Mouse (Mus musculus): ENCODE data around the gene Maneal. TPM values are rescaled to one million over a fixed set of nuclear protein-coding genes. Genes with fewer than 3 reads are reported as not detected.

Gene Maneal
- polyA plus RNA-seq (2012; ENCODE audit: low replicate concordance): 0.52 and 1.3 TPM in 2 replicates

DNA sequence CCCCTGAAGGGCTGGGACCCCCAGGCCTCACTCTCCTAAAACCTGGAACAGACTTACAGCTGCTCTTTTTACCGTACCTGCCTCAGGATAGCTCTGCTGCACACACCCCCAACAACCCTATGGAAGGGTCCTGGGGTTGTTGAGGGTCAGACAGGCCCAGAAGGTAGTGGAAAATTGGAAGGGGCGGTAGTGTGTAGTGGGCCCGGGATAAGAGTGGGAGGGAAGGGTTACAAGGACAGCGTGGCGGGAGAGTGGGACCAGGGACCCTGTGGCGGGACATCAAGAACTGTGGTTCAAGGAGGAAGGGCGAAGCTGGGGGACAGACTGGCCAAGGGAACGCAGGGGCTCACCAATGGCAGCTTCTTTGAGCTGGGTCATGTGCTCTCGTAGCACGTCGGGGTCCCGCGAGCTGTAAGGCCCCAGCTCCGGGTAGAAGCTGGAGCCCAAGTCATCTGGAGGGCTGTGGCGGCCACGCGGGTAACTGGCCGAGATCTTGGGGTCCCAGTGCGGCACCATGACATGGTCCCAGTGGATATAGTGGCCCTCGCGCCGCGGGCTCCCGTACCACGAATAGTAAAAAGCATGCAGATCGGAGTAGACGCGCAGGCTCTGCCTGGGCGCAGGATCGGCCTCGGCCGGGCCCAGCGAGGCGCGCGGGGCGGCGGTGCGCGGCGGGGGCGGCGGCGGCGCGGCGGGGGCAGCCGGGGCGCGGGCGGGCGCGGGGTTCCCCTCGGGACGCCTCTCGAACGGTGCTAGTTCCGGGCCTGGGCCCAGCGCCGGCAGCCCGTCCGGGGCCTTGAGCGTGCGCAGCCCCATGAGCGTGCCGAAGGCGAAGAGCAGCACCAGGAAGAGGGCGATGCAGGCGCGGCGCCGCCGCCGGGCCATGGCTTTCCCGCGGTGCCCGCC, at the start of gene Maneal:
Gene Maneal, minus strand, starts transcription at position 889 of the 906 bp plus-strand sequence.

DNA sequence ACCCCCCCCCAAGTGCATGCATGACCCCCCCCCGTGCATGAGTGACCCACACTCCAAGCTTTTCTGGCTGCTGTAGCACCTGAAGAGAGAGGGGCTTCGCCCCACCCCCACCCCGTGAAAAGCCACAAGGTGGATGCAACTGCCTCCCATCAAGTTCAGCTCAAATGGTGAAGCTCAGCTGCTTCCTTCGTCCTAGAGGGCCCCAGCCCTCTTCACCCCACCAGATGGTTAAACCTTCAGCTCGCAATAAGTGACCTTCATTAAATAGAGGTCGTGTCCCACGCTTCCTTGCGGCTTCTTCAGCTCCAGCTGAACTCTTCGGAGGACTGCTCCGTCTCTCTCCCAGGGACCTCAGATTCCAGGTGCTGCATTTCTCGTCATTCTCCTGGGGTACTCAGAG, 18.6 kb upstream of the Maneal start, which contains the start of gene Epha10:
Gene Epha10, plus strand, starts transcription at position 301 of the 400 bp plus-strand sequence.

DNA sequence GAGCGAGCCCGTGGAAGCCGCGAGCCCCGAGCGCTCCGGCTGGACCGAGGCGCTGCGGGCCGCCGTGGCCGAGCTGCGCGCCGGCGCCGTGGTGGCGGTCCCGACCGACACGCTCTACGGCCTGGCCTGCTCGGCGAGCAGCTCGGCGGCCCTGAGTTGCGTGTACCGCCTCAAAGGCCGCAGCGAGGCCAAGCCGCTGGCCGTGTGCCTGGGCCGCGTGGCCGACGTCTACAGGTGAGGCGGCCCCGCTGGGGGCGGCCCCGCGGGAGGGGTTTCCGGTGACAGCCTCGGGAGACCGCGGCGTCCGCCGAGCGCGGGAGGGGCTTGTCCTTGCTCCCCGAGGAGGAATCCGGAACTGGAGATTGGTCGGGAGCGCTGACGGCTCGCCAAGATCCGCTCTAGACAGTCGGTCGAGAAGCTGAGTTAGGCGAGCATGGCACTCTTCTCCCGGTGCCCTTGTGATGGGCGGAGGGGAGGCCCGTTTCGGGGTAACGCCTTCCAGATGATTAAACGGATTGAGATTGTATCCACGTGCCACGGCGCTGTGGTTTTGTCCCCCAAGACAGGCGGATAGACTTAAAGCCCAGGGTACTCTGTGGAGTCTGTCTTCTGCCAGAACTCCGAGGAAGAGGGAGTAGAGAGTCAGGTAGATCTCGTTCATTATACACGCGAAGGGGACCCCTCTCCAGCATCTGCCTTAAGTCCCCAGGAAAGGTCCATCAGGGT, 10.9 kb downstream of the Maneal start, which contains the start of gene 1110065P20Rik:
Gene 1110065P20Rik, minus strand, starts transcription at position 264 of the 726 bp plus-strand sequence.

DNA sequence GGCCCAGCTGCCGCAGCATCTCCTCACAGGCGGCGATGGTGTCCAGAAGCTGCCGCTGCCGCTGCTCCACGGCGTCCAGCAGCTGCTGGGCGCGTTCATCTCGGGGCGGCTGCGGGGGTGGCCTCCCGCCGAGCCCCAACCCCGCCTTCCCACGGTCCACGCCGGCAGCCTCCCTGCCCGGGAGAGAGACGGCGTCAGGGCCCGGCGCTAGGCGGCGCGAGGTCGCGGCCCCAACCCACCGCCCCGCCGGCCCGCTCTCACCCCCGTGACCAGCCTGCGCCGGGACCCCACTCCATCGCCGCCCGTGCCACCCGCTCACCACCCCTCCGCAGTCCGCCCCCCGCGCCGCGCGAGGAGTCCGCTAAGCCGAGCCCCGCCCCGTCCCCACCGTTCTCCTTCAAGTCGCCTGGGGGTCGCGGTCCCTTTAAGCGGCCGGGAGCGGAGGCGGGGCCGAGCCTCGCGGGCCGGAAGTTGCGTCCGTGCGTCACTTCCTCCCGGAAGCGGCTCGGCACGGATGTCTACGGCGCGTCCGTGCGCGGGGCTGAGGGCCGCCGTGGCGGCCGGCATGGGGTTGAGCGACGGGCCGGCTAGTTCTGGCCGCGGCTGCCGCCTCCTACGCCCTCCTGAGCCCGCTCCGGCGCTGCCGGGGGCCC, 11.6 kb downstream of the Maneal start, which contains the start of gene Yrdc:
Gene Yrdc, plus strand, starts transcription at position 419 of the 653 bp plus-strand sequence.

Other genes starting within 250 kb of the Maneal start
- 0.02 TPM in 1 of 2 replicates, not detected in the other for gene Pou3f1, start 205.4 kb downstream of the Maneal start, polyA plus RNA-seq (2012; ENCODE audit: low replicate concordance)
- gene Utp11, start 168.6 kb downstream of the Maneal start, polyA plus RNA-seq (2012; ENCODE audit: low replicate concordance): 1.2 and 7.8 TPM in 2 replicates
- gene Fhl3, start 161.5 kb downstream of the Maneal start, polyA plus RNA-seq (2012; ENCODE audit: low replicate concordance): 17.6 and 33.3 TPM in 2 replicates
- gene Sf3a3, start 147.4 kb downstream of the Maneal start, polyA plus RNA-seq (2012; ENCODE audit: low replicate concordance): 20.3 and 20.4 TPM in 2 replicates
- 17.0 and 19.0 TPM in 2 replicates for gene Inpp5b, start 120.3 kb downstream of the Maneal start, polyA plus RNA-seq (2012; ENCODE audit: low replicate concordance)
- gene Mtf1, start 60.1 kb downstream of the Maneal start, polyA plus RNA-seq (2012; ENCODE audit: low replicate concordance): 9.3 and 10.7 TPM in 2 replicates
- 9.8 and 17.4 TPM in 2 replicates for gene Yrdc, start 11.5 kb downstream of the Maneal start, polyA plus RNA-seq (2012; ENCODE audit: low replicate concordance)
- 9.1 and 20.3 TPM in 2 replicates for gene 1110065P20Rik, start 11.0 kb downstream of the Maneal start, polyA plus RNA-seq (2012; ENCODE audit: low replicate concordance)
- gene Epha10, start 18.7 kb upstream of the Maneal start, polyA plus RNA-seq (2012; ENCODE audit: low replicate concordance): not detected in 2 replicates
- gene 9930104L06Rik, start 74.9 kb upstream of the Maneal start, polyA plus RNA-seq (2012; ENCODE audit: low replicate concordance): 2.3 and 7.6 TPM in 2 replicates
- 17.1 and 23.0 TPM in 2 replicates for gene Cdca8, start 77.1 kb upstream of the Maneal start, polyA plus RNA-seq (2012; ENCODE audit: low replicate concordance)
- gene Rspo1, start 124.3 kb upstream of the Maneal start, polyA plus RNA-seq (2012; ENCODE audit: low replicate concordance): 0.97 and 8.7 TPM in 2 replicates
- 11.4 and 25.1 TPM in 2 replicates for gene Gnl2, start 154.4 kb upstream of the Maneal start, polyA plus RNA-seq (2012; ENCODE audit: low replicate concordance)
- not detected in 2 replicates for gene Dnali1, start 203.5 kb upstream of the Maneal start, polyA plus RNA-seq (2012; ENCODE audit: low replicate concordance)
- 18.6 and 30.8 TPM in 2 replicates for gene Snip1, start 204.5 kb upstream of the Maneal start, polyA plus RNA-seq (2012; ENCODE audit: low replicate concordance)
- gene Meaf6, start 223.0 kb upstream of the Maneal start, polyA plus RNA-seq (2012; ENCODE audit: low replicate concordance): 16.5 and 62.0 TPM in 2 replicates